Mouse (Mus musculus) ES-Bruce4 (cell line): ENCODE measurements around the gene Gsdma2. TPM values are rescaled to one million over a fixed set of nuclear protein-coding genes. Genes with fewer than 3 reads are reported as not detected.

ENCODE experiments used
- H3K27ac ChIP-seq: 2 replicates; pipeline ENCODE4 v1.5.1; 2012; ENCODE audit warnings: low read length, inconsistent platforms; ENCODE audit not compliant: insufficient read depth
- H3K27me3 ChIP-seq: 2 replicates; pipeline ENCODE4 v1.6.1; 2012; ENCODE audit warnings: mild to moderate bottlenecking, low read length, inconsistent platforms; ENCODE audit not compliant: control insufficient read depth, poor library complexity, insufficient read depth, severe bottlenecking
- H3K36me3 ChIP-seq: 2 replicates; pipeline ENCODE4 v1.6.1; 2012; ENCODE audit warnings: inconsistent platforms, mild to moderate bottlenecking, low read length, moderate library complexity; ENCODE audit not compliant: control insufficient read depth, poor library complexity, insufficient read depth, severe bottlenecking
- H3K4me1 ChIP-seq: one replicate; pipeline ENCODE4 v1.8.1; 2011; ENCODE audit warnings: low read length; ENCODE audit not compliant: control insufficient read depth, insufficient read depth
- H3K4me3 ChIP-seq: 2 replicates; pipeline ENCODE4 v1.5.1; 2011; ENCODE audit warnings: low read depth, mild to moderate bottlenecking, low read length
- H3K9ac ChIP-seq: 2 replicates; pipeline ENCODE4 v1.6.1; 2012; ENCODE audit warnings: low read depth, mild to moderate bottlenecking, inconsistent platforms; ENCODE audit not compliant: poor library complexity, severe bottlenecking
- H3K9me3 ChIP-seq: replicated peaks from 2 replicates; pipeline ENCODE4 v1.6.1; 2012; ENCODE audit warnings: mild to moderate bottlenecking, low read length, inconsistent platforms; ENCODE audit not compliant: control insufficient read depth, poor library complexity, insufficient read depth, severe bottlenecking
- CTCF ChIP-seq: IDR thresholded peaks from one replicate; pipeline ENCODE4 v1.8.1; 2011; ENCODE audit warnings: low read depth, low read length
- EP300 ChIP-seq: IDR thresholded peaks from 2 replicates; pipeline ENCODE4 v1.6.1; 2011; ENCODE audit warnings: low read depth, low read length; ENCODE audit not compliant: insufficient read depth
- POLR2A ChIP-seq: IDR thresholded peaks from one replicate; pipeline ENCODE4 v1.8.1; 2011; ENCODE audit warnings: low read length; ENCODE audit not compliant: insufficient read depth
- polyA plus RNA-seq: library from polyadenylated mRNA; stranded (reverse); fragments of >200 nt; gene quantifications from 2 replicates; pipeline ENCODE4 v1.2.4, GENCODE M21; 2011; ENCODE audit warnings: low read depth; ENCODE audit not compliant: missing spikeins, insufficient read depth, insufficient read length

Gsdma2 gene
- polyA plus RNA-seq, 1 experiment: not detected

DNA sequence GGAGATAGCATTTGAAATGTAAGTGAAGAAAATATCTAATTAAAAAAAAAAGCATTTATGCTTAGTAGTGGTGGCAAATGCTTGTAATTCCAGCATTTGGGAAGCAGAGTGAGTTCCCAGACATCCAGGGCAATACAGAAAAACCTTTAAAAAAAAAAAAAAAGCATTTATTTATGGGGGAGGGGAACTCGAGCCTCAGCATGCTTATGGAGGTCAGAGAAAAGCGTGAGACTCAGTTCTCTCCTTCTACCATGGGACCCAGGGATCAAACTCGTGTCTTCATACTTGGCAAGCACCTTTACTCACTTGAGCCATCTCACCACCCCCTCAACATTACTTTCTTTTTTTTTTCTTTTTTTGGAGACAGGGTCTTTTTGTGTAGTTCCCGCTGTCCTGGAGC lies 34.6 kb downstream of the Gsdma2 start:
- TF ChIP-seq POLR2A (no peak), CTCF (no peak), EP300 (no peak)
- no peaks in the 10 kb centered on the region for H3K27me3 ChIP-seq
- H3K4me3 ChIP-seq: no peak overlapping the region
- H3K9me3 ChIP-seq: no peaks in the 10 kb centered on the region
- peak overlapping the region; percentile 60 for H3K9ac ChIP-seq
- peaks cover under 1% of the 10 kb centered on the region for H3K4me1 ChIP-seq
- H3K36me3 ChIP-seq: peaks cover 12% of the 10 kb centered on the region
- H3K27ac ChIP-seq: peak overlapping the region; percentile 91

DNA sequence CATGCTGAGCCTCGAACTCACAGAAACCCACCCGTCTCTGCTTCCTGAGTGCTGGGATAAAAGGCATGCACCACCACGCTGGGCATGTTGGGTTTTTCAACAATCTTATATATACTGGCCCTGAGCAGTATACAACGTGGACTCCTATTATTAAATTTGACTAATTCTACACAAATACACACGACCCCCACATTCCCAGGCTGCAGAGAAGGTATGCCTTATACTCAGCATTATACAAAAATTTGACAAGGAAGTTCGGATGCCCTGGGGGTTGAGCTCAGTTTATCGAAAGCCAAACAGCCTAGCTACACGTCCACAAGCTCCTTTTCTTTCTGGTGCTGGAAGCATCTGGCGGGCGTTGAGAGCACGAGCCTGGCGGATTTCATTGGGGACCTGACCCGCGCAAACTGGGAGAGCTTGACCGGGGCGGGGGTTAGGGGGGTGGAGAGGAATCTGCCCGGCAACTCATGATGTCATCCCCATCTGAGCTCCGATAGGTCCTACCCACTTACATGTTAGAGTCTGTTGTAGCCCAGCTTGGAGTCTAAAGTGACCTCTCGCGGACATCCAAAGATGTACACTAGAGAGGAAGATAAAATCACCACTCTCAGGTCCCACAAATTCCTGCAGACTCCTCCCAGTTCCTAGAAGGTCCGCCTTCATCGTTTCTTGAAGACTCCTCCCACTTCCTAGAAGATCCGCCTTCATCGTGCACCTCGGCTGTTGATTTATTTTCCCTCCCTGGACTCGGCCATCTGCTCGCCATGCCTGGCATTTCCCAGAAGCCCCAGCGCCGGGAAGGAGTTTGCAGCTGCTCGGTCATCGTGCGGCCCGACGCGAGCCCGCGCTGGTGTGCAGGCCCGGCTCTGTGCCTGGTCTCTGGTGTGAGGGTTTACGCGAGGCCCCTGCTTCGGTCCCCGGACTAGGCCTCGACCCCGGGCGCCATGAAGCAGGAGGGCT lies 35.5 kb downstream of the Gsdma2 start, which contains the start of gene Psmd3:
Gene Psmd3, plus strand, starts transcription at position 769 of the 960 bp plus-strand sequence.
- H3K4me3 ChIP-seq: peak within 1 kb of the TSS; percentile 82
- H3K9ac ChIP-seq: peak within 1 kb of the TSS; percentile 79
- no peaks in the 10 kb centered on the region for H3K9me3 ChIP-seq
- peak within 1 kb of the TSS; percentile 91 for H3K27ac ChIP-seq
- H3K4me1 ChIP-seq: no peaks in the 10 kb centered on the region
- no peaks in the 10 kb centered on the region for H3K27me3 ChIP-seq
- H3K36me3 ChIP-seq: peaks cover 20% of the 10 kb centered on the region
- no peak for TF ChIP-seq POLR2A
- no peak for TF ChIP-seq CTCF
- TF ChIP-seq EP300: peak; percentile 52; the same call in 1 of the 2 replicates

DNA sequence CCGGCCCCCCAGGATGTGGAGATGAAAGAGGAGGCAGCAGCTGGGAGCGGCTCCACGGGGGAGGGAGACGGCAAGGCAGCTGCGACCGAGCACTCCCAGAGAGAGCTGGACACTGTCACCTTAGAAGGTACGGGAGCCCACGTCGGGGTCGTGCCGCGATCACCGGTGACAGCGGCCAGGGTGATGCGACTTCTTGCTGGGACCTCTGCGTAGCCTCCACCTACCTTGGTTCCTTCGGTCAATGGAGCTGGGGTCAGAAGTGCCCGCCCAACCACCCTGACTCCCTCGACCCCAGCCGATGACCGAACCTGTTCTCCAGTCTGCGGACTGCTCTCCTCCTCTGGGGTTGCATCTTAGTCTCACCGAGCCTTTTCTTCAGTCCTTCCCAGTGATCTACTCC lies 36.3 kb downstream of the Gsdma2 start:
- peak overlapping the region; percentile 79 for H3K9ac ChIP-seq
- no peaks in the 10 kb centered on the region for H3K9me3 ChIP-seq
- no peaks in the 10 kb centered on the region for H3K4me1 ChIP-seq
- H3K27me3 ChIP-seq: no peaks in the 10 kb centered on the region
- peak overlapping the region; percentile 82 for H3K4me3 ChIP-seq
- H3K36me3 ChIP-seq: peaks cover 27% of the 10 kb centered on the region
- TF ChIP-seq CTCF (no peak), EP300 (no peak), POLR2A (no peak)
- H3K27ac ChIP-seq: no peak overlapping the region

DNA sequence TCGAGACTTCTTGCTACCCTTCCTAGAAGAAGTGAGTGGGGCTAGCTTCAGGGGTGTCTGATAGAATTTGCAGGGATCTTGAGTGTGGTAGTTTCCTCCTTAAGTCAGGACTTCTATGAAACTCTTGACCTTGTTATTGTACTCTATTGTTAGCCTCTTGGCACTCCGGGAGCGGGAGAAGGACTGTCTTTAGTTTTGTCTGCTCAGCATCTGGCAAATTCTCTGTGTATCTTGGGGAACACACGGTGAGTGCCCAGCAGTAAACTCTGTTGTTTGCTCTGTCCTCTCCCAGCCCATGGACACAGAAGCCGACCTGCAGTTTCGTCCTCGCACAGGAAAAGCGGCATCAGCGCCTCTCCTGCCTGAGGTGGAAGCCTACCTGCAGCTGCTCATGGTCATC lies 39.1 kb downstream of the Gsdma2 start:
- Histone ChIP-seq H3K9me3 (no peaks in the 10 kb centered on the region), H3K27ac (no peak overlapping the region), H3K27me3 (no peaks in the 10 kb centered on the region), H3K36me3 (peaks cover 47% of the 10 kb centered on the region), H3K4me3 (no peak overlapping the region), H3K4me1 (no peaks in the 10 kb centered on the region), H3K9ac (no peak overlapping the region)
- TF ChIP-seq EP300 (no peak), POLR2A (no peak), CTCF (no peak)

DNA sequence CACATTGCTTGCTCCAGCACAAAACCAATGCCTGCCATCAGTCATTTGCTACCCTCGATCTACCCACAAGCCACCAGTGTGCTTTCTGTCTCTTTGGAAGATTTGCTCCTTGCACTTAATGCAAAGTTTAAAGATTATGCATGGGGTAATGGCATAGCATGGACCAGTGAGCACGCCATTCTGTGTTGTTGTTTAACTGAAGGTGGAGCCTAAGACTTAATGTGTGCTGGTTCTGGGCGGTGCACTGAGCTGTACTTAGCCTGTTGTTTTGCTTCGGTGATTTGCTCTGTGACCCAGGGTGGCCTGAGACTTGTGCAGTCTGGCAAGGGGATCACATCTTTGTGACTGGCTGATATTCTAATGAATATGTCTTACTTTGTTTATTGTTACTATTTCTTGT lies 40.4 kb downstream of the Gsdma2 start:
- H3K9ac ChIP-seq: no peak overlapping the region
- H3K4me3 ChIP-seq: no peak overlapping the region
- no peaks in the 10 kb centered on the region for H3K4me1 ChIP-seq
- H3K27me3 ChIP-seq: no peaks in the 10 kb centered on the region
- TF ChIP-seq POLR2A (no peak), EP300 (no peak), CTCF (no peak)
- H3K27ac ChIP-seq: no peak overlapping the region
- H3K36me3 ChIP-seq: peaks cover 60% of the 10 kb centered on the region
- no peaks in the 10 kb centered on the region for H3K9me3 ChIP-seq

DNA sequence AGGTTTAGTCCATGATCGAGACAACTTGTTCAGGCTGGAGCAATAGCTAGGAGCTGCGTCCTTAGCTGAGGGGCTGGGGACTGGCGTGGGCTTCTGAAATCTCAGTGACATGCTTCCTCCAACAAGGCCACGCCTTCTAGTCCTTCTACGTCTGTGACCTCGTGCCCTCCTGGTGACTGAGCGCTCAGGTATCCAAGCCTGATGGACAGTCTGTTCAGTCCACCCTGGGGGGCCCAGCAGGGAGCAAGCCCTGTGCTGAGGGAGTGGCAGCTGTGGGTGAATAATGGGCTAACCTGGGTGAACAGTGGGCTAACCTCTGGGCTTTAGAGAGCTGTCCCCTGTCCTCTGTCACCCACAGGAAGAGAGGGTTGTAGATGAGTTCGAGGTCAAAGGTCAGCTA lies 41.5 kb downstream of the Gsdma2 start:
- Histone ChIP-seq H3K9ac (no peak overlapping the region), H3K9me3 (no peaks in the 10 kb centered on the region), H3K27ac (no peak overlapping the region), H3K4me3 (no peak overlapping the region), H3K4me1 (no peaks in the 10 kb centered on the region), H3K27me3 (no peaks in the 10 kb centered on the region), H3K36me3 (peaks cover 62% of the 10 kb centered on the region)
- TF ChIP-seq EP300 (no peak), POLR2A (no peak), CTCF (no peak)
